Mouse (Mus musculus): Measurements from ENCODE around the gene Pabpn1l.
"Not testable (repeated sequence)": the region's sequence is repeated elsewhere in the genome, so short reads cannot be mapped to it uniquely, and the experiment has no call there.

Pabpn1l gene

DNA sequence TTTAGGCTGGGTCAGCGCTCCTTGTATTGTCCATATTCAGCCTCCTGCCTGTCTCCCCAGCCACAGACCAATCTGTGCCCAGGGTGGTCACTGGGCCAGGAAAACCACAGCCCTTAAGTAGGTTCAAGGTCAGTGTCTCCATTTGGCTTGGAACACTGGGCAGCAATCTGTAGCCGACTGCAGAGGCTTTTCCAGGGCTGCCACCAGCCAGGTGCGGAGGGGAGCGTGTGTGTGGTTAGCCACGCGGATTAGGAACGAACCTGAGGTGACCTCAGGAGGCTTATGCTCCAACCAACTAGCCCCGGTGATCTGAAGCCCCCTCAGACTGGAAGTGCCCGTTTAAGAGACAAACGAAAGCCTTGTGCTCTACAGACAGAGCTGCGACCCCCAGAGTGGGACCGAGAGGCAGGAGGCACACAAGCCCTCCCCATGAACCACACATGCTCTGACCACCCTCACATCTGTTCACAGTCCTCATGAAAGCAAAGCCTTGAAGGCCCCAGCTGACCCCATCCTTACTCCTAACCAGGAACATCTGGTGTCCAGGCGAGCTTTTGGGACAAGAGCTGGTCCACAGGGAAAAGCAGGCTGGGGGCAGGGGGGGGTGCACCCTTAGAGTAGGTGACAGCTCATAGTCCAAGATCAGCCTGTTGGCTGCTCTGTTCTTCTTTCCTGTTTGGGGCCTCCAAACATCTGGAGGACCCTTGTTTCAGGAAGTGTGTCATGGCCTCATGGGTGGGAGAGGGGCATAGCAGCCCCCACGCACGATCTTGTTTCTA is 25.8 kb upstream of the Pabpn1l start:
- no peak for DNase-seq (ENCODE audit: low spot score in 2 of 2)

DNA sequence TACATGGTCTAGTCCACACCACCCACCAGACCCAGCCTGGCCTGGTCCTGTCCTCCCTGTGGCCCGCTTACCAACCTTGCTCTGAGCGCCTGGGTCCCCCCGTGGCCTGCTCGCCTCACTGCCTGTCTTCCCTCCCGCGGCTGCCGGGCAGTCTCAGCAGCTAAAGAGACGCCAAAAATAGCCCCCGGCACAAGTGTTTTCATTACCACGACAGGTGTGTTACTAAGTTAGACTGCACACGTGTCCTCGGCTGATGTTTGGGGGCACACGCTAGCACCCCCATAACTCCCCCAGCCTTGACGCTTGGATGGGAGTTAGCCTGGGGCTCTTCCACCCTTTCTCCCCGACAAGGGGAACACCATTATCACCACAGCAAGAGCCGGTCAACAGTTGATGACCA is 23.8 kb upstream of the Pabpn1l start:
- DNase-seq (ENCODE audit: low spot score in 2 of 2): no peak

DNA sequence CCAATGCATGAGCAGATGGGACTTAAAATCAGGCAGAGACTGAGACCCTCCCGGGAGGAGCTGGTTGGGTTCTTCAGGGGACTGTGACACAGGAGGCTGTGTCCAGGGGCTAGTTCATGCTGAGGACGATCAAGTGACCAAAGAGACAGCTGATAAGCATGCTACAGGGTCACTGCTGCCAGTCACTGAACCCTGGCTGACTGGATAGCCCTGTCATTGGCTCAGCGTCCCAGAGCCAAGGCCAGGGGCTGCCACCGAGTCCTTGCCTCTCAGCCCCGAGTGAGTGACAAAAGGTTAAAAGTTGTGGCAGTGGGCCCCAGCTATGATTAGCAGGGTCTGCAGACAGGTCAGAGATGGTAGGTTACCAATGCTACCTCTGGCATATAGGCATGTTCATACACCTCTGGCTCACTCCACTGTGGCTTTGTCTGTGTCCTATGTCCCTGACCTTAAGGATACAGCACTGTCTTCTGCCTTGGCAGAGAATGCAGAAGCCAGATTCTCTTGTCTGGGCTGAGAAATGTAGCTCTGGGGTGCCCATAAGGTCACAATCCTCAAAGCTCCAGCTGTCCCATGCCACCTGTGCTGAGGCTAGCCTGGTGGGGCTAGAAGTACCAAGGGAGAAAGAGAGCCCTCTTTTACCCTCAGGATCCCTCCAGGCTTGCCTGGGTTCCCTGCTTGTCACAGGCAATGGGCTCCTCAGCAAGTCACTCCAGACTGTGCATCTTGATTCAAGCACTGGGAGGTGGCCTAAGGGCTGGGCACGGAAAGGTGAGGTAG is 21.8 kb upstream of the Pabpn1l start:
- no peak for DNase-seq (ENCODE audit: low spot score in 2 of 2)

DNA sequence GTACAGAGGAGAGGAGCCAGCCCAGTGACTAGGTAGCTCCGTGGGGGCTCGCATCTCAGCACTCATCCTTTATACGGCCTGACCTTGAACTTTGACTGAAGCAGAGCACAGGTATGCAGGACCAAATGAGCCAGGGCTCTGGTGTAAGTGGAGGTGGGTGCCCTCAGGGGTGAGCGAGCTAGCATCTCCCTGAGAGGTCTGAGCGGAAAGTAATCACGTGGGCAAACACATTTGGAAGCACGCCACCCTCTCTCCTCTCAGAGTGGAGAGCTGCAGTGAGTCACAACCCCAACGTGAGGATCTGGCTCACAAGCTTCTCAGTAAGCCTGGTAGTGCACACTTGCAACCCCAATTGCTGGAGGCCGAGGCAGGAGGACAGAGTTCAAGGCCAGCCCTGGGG is 19.5 kb upstream of the Pabpn1l start:
- no peak for DNase-seq (ENCODE audit: low spot score in 2 of 2)

DNA sequence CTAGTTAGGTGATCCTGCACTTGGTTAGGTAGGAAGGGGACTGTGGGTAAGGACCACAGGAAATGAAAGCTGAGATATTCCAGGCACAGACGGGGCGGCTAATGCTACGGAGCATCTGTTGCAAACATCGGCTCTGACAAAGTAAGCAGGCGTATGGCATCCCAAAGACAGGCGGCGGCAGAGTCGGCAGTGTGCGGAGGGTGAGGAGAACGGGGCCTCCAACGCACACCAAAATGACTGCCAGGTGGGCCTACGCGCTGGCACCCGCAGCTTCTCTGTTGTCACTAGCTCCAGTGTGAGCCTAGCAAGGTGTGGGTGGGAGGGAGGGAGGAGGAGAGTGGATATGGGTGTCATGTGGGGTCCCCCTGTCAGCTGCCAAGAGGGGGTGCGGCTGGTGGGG is 18.9 kb upstream of the Pabpn1l start:
- DNase-seq (ENCODE audit: low spot score in 2 of 2): no peak

DNA sequence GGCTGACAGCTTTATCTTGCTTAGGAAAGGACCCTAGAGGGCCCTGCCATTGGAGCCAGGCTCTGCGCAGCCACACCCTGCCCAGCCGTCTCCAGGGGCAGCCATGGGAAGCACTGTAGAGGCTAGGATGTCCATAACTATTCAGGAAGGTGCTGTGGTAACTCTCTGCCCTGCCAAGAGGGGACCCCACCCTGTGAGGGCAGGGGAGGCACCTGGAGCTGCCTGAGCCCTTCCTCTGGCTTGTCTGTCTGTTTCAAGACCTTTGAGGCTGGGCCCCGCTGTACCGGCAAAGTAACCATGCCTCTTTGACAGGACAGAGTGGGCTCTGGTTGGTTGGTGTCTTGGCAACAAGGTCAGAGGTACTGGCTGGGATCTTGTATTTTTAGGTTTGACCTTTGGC is 18.3 kb upstream of the Pabpn1l start:
- no peak for DNase-seq (ENCODE audit: low spot score in 2 of 2)

DNA sequence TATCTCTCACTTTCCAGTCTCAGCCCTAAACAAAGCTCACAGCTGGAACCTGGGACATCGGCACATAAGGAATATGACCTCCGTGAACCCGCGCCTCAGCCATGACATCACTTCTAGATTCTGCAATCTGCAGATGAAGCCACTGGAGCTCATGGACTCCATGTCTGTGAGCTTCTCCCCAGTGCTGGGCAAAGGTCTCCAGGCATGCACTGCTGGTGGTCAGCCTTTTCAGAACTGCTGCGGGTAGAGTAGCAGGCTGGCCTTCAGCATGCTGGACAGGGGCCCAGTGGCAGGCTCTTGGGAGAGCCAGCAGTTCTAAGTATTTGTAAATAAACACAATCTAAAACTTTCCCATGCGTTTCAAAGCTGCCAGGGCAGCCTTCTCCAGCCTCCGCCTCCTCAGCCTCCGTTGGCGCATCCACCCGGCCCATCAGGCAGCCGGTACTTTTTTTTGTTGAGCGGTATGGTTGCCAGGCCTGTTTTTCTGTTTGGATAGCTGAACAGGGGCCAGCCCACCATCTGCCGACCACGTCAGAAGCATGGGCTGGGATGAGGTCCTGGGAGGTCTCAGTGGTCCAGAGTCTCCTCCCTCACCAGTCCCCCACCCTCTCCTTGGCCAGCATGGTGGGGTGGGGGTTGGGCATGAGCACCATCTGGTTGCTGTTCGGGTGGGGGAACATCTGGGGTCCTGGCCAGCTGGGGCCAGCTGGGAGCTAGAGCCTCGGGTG is 17.1 kb upstream of the Pabpn1l start:
- DNase-seq (ENCODE audit: low spot score in 2 of 2): no peak

DNA sequence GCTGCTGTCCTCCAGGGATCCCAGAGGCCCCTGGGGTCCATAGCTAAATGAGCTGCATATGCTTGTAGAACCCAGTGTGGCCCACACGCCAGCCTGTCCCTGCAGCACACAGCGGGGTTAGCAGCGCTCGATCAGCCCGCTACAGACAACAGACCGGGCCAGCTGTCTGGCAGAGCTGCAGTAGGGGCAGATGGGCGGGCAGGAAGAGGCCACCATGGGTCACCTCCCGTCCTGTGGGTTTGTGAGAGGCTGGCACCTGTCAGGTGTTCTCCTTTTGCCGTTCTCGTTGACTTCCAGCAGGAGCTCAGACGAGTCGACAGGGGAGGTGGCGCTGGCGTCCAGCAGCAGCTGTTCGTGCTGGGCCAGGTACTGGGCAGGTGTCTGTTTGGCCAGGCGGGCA is 16.1 kb upstream of the Pabpn1l start:
- no peak for DNase-seq (ENCODE audit: low spot score in 2 of 2)

DNA sequence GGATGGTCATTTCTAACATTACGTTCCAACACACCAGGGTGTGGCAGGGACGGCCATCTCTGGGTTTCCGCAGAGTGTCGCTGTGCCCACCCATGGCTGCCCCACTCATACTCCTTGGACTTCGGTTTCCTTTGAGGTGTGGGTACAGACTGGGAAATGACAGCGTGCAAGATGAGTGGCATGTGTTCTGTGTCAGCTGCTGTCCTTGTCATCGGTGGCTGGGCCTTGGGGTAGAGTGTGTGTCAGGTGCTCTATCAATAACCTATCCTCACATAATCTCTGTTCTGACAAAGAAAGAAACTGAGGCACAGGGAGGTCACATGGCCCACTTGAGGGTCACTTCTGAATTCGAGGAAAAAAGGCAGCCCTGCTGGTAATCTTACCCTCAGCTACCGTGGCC is 14.7 kb upstream of the Pabpn1l start:
- DNase-seq (ENCODE audit: low spot score in 2 of 2): no peak

DNA sequence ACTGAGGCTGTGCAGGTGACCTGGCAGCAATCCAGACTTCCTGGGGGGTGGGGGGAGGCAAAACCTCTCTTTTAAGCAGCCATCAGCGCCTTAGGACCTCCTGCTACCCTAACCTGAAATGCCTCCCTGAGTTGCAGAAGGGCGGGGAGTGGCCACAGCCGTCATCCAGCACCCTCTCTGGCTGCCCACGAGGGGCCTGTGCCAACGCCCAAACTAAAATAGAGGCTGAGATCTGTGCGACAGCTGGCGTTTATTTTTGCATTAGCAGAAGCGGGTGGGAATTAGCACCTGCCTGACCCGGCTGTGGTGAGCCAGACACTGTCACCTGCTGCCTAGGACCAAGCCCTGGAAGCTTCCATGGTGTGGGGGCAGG is 14.2 kb upstream of the Pabpn1l start:
- no peak for DNase-seq (ENCODE audit: low spot score in 2 of 2)

DNA sequence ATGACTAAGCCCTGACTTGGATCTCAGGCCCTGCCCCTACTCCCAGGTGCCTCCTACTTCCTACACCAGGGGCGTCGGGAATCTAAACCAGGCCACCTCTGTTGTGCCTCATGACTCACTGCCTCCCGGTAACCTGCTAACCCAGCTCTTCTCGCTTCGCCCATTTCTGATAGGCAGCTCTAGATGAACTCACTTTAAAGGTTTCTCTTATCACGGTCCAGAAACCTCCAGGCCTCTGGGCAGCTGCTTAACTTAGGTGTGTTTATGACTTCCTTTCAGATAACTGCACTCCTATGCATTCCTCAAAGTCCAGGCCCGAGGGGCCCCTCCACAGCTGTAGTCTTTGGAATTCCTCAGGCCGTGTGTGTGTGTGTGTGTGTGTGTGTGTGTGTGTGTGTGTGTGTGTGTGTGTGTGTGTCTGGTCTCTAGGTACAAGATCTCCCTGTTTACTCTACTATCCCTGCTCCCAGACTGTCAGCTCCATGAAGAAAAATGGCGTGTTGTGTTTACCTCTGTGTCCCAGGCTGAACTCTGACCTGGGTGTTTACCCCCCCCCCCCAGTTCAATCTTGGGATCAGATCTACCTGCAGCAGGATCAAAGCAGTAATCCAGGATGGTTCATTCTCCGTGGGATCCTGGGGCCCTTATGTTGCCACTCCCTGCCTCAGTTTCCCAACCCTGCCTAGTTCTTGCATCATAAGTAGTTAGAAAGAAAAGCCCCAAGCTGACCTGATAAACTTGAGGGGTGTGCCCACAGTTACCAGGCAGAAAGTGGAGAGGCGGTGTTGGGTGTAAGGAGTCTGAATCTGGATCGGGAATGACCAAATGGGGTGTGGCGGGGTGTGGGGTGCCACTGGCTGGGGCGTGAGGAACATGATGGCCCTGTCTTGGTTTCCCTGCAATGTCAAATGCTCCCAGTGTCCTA is 13.6 kb upstream of the Pabpn1l start:
- DNase-seq (ENCODE audit: low spot score in 2 of 2): no peak

DNA sequence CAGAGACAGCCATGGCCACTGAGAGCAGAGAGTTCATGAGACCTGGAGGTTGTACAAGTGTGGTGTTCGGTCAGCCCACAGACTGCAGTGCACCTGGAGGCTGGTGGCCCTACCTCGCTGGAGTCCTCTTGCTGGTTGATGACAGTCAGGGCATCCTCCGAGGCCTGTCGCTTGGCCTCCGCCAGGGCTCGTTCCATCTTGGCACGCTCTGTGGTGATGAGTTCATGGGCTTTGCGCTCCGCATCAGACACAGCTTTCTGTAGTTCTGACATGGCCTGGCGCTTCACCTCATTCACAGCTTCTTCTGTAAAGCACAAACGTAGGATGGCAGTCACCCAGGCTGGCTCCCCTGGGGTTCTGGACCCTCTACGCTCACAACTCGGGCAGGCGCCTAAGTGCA is 10.7 kb upstream of the Pabpn1l start:
- no peak for DNase-seq (ENCODE audit: low spot score in 2 of 2)

DNA sequence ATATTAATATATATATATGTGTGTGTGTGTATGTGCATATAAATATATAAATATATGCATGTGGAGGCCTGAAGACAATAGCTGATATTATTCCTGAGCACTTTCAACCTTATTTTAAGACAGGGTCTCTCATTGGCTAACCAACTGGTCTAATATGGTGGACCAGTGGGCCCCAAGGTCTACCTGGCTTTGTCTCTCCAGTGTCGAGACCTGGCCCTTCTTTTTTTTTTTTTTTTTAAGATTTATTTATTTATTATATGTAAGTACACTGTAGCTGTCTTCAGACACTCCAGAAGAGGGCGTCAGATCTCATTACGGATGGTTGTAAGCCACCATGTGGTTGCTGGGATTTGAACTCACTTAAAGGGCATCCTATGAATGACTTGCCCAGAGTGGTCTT is 9.6 kb upstream of the Pabpn1l start:
- DNase-seq (ENCODE audit: low spot score in 2 of 2): not testable (repeated sequence)

DNA sequence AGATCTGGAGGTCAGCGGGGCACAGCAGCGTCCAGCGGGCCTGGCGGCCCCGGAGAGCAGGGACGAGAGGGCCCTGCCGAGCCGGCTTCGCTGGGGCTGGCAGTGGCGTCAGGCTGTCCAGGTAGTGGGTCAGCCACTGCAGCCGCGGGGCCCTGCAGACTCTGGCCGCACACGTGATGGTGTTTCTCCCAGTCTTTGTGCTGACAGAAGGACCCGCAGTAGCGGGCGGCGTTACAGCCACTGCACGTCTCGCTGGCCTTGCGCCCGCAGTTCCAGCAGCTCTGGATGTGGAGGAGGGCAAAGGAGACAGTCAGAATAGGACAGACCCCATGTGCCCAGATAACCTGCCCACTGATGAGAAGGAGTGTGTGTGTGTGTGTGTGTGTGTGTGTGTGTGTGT is 8.2 kb upstream of the Pabpn1l start:
- DNase-seq (ENCODE audit: low spot score in 2 of 2): no peak

DNA sequence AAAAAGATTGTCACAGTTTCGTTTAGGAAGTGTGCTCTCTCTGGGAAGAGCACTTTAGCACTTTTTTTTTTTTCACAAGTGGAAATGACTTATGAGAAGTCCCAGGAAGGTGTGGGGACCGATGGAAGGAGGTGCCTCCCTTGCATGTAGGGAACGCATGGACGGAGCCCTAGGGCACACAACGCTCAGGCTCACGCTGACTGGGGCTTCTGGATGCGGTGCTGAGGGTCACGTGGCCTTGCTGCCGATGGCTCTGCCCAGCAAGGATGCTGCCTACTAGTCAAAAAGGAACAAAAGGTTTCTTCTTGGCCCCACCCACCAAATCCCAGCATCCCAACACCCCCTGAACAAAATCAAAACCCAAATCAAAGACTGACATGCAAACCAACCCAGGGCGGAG is 6.8 kb upstream of the Pabpn1l start:
- DNase-seq (ENCODE audit: low spot score in 2 of 2): no peak

DNA sequence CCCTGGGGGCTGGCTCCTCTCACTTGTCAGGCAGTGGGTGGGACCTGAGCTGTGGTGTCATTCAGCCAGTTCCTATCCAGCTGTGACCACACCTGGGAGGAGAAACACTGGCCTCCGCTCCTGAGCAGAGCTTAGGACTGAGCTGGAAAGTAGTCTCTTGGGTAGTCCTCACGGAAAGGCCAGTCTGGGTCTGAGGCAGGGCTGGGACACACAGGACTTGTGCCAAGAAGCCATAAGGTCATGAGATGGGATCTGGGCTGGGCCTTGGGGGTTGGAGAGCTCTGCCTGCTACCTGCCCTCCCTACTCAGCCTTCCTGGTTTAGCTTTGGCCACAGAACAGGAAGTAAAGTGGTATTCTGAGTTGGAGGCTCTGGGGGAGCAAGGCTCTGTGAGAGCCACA is 4.4 kb upstream of the Pabpn1l start:
- no peak for DNase-seq (ENCODE audit: low spot score in 2 of 2)

DNA sequence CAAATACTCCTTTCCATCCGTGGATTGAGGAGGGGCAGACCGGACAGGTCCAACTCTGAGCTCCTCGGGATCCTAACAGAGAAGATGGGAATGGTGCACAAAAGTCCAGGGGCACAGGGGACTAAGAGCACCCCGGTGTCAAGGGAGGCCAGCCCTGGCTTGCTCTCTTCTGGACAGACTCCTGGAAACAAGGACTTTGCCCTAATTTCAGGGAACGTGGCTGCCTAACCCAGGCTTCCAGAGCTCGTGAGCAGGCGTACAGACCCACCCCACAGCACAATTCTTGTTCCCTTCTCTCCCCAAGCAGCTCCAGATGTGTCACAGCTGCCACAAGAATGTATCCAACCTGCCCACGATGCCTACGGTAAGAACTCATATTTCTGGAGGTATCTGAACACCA is 3.3 kb upstream of the Pabpn1l start:
- no peak for DNase-seq (ENCODE audit: low spot score in 2 of 2)

DNA sequence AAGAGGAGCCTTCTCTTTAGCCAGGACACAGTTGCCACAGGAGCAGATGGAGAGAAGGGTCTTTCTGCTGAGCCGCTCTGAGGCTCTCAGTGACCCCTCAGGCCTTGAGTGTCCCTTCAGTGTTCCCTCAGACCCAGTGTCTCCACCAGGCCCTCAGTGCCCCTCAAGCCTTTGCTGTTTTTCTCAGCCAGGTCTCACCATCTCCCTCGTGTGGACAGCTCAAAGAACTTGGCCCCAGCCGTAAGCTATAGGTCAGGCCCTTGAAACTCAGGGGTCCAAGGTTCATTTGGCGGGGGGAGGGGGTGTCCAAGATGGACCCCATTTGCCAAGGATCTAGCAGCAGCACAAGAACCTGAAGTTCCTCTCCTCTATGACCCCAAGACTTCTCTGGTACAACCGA is 2.1 kb upstream of the Pabpn1l start:
- DNase-seq (ENCODE audit: low spot score in 2 of 2): no peak

DNA sequence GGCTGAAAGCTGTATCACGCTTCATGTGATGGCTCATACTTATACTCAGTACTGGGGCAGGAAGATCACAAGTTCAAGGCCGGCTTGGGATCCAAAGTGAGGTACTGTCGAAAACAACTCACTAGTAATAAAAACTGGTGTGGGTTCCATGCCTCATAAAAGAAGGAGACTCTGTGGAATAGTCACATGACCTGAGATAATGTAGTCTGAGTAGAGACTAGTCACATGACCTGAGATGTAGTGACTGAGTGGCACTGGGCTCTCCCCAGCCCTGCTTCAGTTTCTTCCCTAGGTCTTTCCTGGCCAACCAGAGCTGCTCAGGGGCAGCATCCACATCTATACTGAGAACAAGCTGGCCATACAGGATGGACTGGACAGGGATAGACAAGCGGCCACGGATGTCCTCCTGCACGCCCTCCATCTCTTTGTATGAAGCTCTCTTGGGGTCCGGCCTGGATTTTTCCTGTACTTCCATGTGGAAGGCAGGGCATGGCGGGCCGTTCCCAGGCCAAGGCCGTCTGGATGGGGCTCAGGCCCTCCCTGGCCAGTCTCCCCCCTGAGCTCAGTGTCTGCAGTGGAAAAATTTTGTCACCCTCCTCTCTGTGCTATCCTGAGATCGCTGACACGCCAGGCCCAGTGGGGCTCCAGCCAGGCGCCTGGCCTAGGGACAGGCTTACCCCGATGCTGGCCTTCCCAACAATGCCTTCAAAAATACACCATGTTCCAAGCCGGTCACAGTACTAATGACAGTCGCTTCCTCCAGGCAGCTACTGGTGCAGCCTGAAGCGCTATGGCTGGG is 1.5 kb upstream of the Pabpn1l start:
- DNase-seq (ENCODE audit: low spot score in 2 of 2): no peak

DNA sequence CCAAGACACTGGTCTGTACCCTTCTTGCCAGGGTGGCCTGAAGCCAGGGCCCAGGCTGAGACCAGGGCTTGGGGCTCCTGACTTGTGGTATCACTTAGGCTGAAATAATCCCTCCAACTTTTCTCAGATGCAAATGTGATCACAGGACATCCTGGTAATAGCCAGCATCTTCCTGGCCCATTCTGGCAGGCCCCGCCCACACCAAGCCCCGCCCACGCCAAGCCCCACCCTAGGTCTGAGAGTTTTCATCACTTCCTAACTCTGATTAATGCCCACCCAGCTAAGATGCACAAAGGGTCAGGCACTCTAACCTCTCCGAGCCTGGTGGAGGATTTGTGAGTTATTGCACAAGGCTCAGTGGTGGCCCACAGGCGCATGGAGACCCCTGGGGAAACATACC is 2.1 kb downstream of the Pabpn1l start:
- no peak for DNase-seq (ENCODE audit: low spot score in 2 of 2)
